Mouse (Mus musculus) forebrain, embryonic 10.5 days (tissue): ENCODE data around the gene Gdpgp1. TPM values are rescaled to one million over a fixed set of nuclear protein-coding genes. Genes with fewer than 3 reads are reported as not detected.

Source experiments
- DNase-seq: peaks from one replicate; pipeline ENCODE4 v3.0.0-alpha.2; 2017; ENCODE audit warnings: low spot score; ENCODE audit errors: extremely low spot score
- H3K27ac ChIP-seq: fragments of 300-500 bp; sonication (generic); 2 replicates; pipeline ENCODE4 v1.5.1; 2016; ENCODE audit warnings: mild to moderate bottlenecking
- H3K27me3 ChIP-seq: fragments of 300-500 bp; sonication (generic); 2 replicates; pipeline ENCODE4 v1.6.1; 2016; ENCODE audit warnings: mild to moderate bottlenecking; ENCODE audit not compliant: poor library complexity, severe bottlenecking
- H3K36me3 ChIP-seq: fragments of 300-500 bp; sonication (generic); replicated peaks from 2 replicates; pipeline ENCODE4 v1.6.1; 2016; ENCODE audit warnings: mild to moderate bottlenecking, moderate library complexity
- H3K4me1 ChIP-seq: fragments of 300-500 bp; sonication (generic); 2 replicates; pipeline ENCODE4 v1.6.1; 2016
- H3K4me3 ChIP-seq: fragments of 300-500 bp; sonication (generic); 2 replicates; pipeline ENCODE4 v1.5.1; 2016; ENCODE audit warnings: mild to moderate bottlenecking, moderate library complexity
- H3K9me3 ChIP-seq: fragments of 300-500 bp; sonication (generic); 2 replicates; pipeline ENCODE4 v1.6.1; 2016; ENCODE audit warnings: mild to moderate bottlenecking, moderate library complexity
- WGBS: fragments of 180-500 bp; shearing (Covaris S2); methylation state at CpG from one replicate; pipeline ENCODE4 v1.1.7; 2016; 5-methylcytosine and 5-hydroxymethylcytosine counted together
- polyA plus RNA-seq: library from polyadenylated mRNA; unstranded; fragments of >200 nt; fragmentation: Nextera tagmentation; extraction: Ambion mirVana; gene quantifications from 2 replicates; pipeline ENCODE4 v1.2.1, GENCODE M21; 2016

The Gdpgp1 gene
- 6.3 and 6.7 TPM in 2 replicates for polyA plus RNA-seq

- H3K36me3 ChIP-seq, result peaks cover 13% of the 10 kb centered on the region
- peaks cover 39% of the 10 kb centered on the region for H3K4me1 ChIP-seq
- peak within 1 kb of the TSS; percentile 80 for H3K4me3 ChIP-seq
- DNase-seq, result peak; percentile 94
- H3K27me3 ChIP-seq, result peaks cover 14% of the 10 kb centered on the region
- H3K27ac ChIP-seq, result peak within 1 kb of the TSS; percentile 80
- H3K9me3 ChIP-seq, result no peaks in the 10 kb centered on the region
- under 1% methylated on average over 56 of the region's 56 CpGs for WGBS
Observed at GRCm38 (mm10) chr7:80232489-80233029, at the start of gene Gdpgp1, which contains the start of gene Cib1. TSS of gene Gdpgp1 (plus strand) at chr7:80232865. TSS of gene Cib1 (minus strand) at chr7:80232813.

GRCm38 (mm10) chr7:80183466-80183865, 49.2 kb upstream of the Gdpgp1 start:
- H3K4me1 ChIP-seq, result peaks cover 46% of the 10 kb centered on the region
- DNase-seq, result no peak
- no peaks in the 10 kb centered on the region for H3K36me3 ChIP-seq
- WGBS, result 90% methylated on average over 1 of the region's 1 CpGs
- no peak overlapping the region for H3K4me3 ChIP-seq
- H3K27me3 ChIP-seq, result no peaks in the 10 kb centered on the region
- no peaks in the 10 kb centered on the region for H3K9me3 ChIP-seq
- no peak overlapping the region for H3K27ac ChIP-seq

GRCm38 (mm10) chr7:80183969-80184368, 48.7 kb upstream of the Gdpgp1 start:
- Histone ChIP-seq H3K9me3 (no peaks in the 10 kb centered on the region), H3K36me3 (no peaks in the 10 kb centered on the region), H3K27me3 (no peaks in the 10 kb centered on the region), H3K4me3 (no peak overlapping the region), H3K27ac (0 out of 2 replicates have a peak overlapping the region, but pooled peaks have one; percentile 58), H3K4me1 (peaks cover 51% of the 10 kb centered on the region)
- no peak for DNase-seq
- 39% methylated on average over 5 of the region's 5 CpGs for WGBS

GRCm38 (mm10) chr7:80184551-80184950, 48.1 kb upstream of the Gdpgp1 start:
- DNase-seq, result no peak
- H3K27ac ChIP-seq, result peak overlapping the region; percentile 67; the same call in 1 of the 2 replicates
- WGBS, result 90% methylated on average over 4 of the region's 4 CpGs
- H3K4me1 ChIP-seq, result peaks cover 57% of the 10 kb centered on the region
- no peaks in the 10 kb centered on the region for H3K9me3 ChIP-seq
- H3K27me3 ChIP-seq, result no peaks in the 10 kb centered on the region
- no peaks in the 10 kb centered on the region for H3K36me3 ChIP-seq
- H3K4me3 ChIP-seq, result no peak overlapping the region

GRCm38 (mm10) chr7:80184968-80185367, 47.7 kb upstream of the Gdpgp1 start:
- Histone ChIP-seq H3K9me3 (no peaks in the 10 kb centered on the region), H3K4me1 (peaks cover 61% of the 10 kb centered on the region), H3K27me3 (no peaks in the 10 kb centered on the region), H3K4me3 (no peak overlapping the region), H3K36me3 (no peaks in the 10 kb centered on the region), H3K27ac (peak overlapping the region; percentile 67; the same call in 1 of the 2 replicates)
- no peak for DNase-seq
- 67% methylated on average over 6 of the region's 6 CpGs for WGBS

GRCm38 (mm10) chr7:80186021-80186420, 46.6 kb upstream of the Gdpgp1 start:
- Histone ChIP-seq H3K4me3 (peak overlapping the region; percentile 64), H3K36me3 (peaks cover 6% of the 10 kb centered on the region; the same call in 1 of the 2 replicates), H3K27me3 (no peaks in the 10 kb centered on the region), H3K27ac (peak overlapping the region; percentile 97), H3K4me1 (peaks cover 71% of the 10 kb centered on the region), H3K9me3 (no peaks in the 10 kb centered on the region)
- DNase-seq, result no peak
- WGBS, result 14% methylated on average over 8 of the region's 8 CpGs

GRCm38 (mm10) chr7:80186531-80187296, 46.0 kb upstream of the Gdpgp1 start, which contains the start of gene Sema4b:
TSS of gene Sema4b (plus strand) at chr7:80186841.
- H3K36me3 ChIP-seq, result peaks cover 6% of the 10 kb centered on the region; the same call in 1 of the 2 replicates
- no peaks in the 10 kb centered on the region for H3K9me3 ChIP-seq
- peak within 1 kb of the TSS; percentile 97 for H3K27ac ChIP-seq
- peak within 1 kb of the TSS; percentile 64 for H3K4me3 ChIP-seq
- peak; percentile 95 for DNase-seq
- H3K4me1 ChIP-seq, result peaks cover 78% of the 10 kb centered on the region
- WGBS, result under 1% methylated on average over 51 of the region's 51 CpGs
- no peaks in the 10 kb centered on the region for H3K27me3 ChIP-seq

GRCm38 (mm10) chr7:80187501-80187900, 45.2 kb upstream of the Gdpgp1 start:
- DNase-seq, result no peak
- Histone ChIP-seq H3K4me3 (peak overlapping the region; percentile 64), H3K27me3 (no peaks in the 10 kb centered on the region), H3K27ac (peak overlapping the region; percentile 97), H3K9me3 (no peaks in the 10 kb centered on the region), H3K36me3 (peaks cover 6% of the 10 kb centered on the region; the same call in 1 of the 2 replicates), H3K4me1 (peaks cover 86% of the 10 kb centered on the region)
- 52% methylated on average over 12 of the region's 12 CpGs for WGBS

- Histone ChIP-seq H3K36me3 (peaks cover 6% of the 10 kb centered on the region; the same call in 1 of the 2 replicates), H3K4me1 (peaks cover 92% of the 10 kb centered on the region), H3K4me3 (peak overlapping the region; percentile 29), H3K27me3 (no peaks in the 10 kb centered on the region), H3K9me3 (no peaks in the 10 kb centered on the region), H3K27ac (peak overlapping the region; percentile 97)
- no peak for DNase-seq
- WGBS, result 58% methylated on average over 2 of the region's 2 CpGs
Observed at GRCm38 (mm10) chr7:80188579-80189125, 44.0 kb upstream of the Gdpgp1 start.

- H3K27me3 ChIP-seq, result no peaks in the 10 kb centered on the region
- 58% methylated on average over 11 of the region's 11 CpGs for WGBS
- H3K4me1 ChIP-seq, result peaks cover 96% of the 10 kb centered on the region
- H3K4me3 ChIP-seq, result peak overlapping the region; percentile 29
- no peak for DNase-seq
- H3K36me3 ChIP-seq, result peaks cover 6% of the 10 kb centered on the region
- H3K9me3 ChIP-seq, result no peaks in the 10 kb centered on the region
- peak overlapping the region; percentile 97 for H3K27ac ChIP-seq
Observed at GRCm38 (mm10) chr7:80189147-80189933, 43.3 kb upstream of the Gdpgp1 start.

- no peak for DNase-seq
- H3K4me3 ChIP-seq, result peak overlapping the region; percentile 13; the same call in 1 of the 2 replicates
- 31% methylated on average over 5 of the region's 5 CpGs for WGBS
Observed at GRCm38 (mm10) chr7:80191455-80191854, 41.2 kb upstream of the Gdpgp1 start.

More at GRCm38 (mm10) chr7:80191455-80191854, 41.2 kb upstream of the Gdpgp1 start:
- H3K4me1 ChIP-seq, result peaks cover 78% of the 10 kb centered on the region
- H3K9me3 ChIP-seq, result no peaks in the 10 kb centered on the region
- no peaks in the 10 kb centered on the region for H3K27me3 ChIP-seq
- H3K36me3 ChIP-seq, result peaks cover 6% of the 10 kb centered on the region
- H3K27ac ChIP-seq, result peak overlapping the region; percentile 91
